13 mouse cellular contexts compared by ENCODE assay signal in the genomic region with DNA sequence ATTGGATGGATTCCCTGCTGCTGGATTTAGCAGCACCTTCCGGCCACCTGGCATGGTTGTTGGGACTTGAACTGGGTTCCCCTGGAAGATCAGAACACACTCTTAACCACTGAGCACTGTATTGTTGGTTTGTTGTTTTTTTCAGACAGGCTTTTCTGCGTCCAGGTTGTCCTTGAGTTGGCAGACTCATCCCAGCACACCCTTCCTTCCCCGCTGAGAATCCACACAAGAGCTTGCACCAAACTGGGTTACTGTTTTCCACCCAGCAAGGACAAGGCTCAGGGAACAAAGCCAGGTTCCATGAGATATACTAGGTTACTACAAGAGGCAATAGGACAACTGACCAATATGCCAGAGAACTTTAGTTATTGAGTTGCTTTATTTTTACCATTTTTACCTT. TPM values are rescaled to one million over a fixed set of nuclear protein-coding genes. Genes with fewer than 3 reads are reported as not detected.
"Had no signal": no experiment of that assay in that cellular context is flagged by ENCODE, and none has a peak within 500 bp of the region (broad histone marks: within the 10 kb centered on the region; RNA-seq: fewer than 3 reads in every experiment).

No protein-coding gene starts in this region.

- DNase-seq: kidney, postnatal 10 days; layer of hippocampus, postnatal 36 days; lung, adult 2 months; lung, postnatal 14 days; thymus, postnatal 25 days had no signal

- H3K9me3 ChIP-seq: kidney, embryonic 15.5 days; liver, embryonic 13.5 days; midbrain, embryonic 12.5 days; neural tube, embryonic 13.5 days had no signal

- H3K27ac ChIP-seq: kidney, embryonic 15.5 days; left cerebral cortex, adult 2 months; liver, embryonic 13.5 days; macrophage; midbrain, embryonic 12.5 days; neural tube, embryonic 13.5 days had no signal

- H3K36me3 ChIP-seq: kidney, embryonic 15.5 days; liver, embryonic 13.5 days; midbrain, embryonic 12.5 days; neural tube, embryonic 13.5 days had no signal

- H3K9ac ChIP-seq: kidney, embryonic 15.5 days; liver, embryonic 13.5 days; midbrain, embryonic 12.5 days; neural tube, embryonic 13.5 days had no signal

- H3K4me3 ChIP-seq: kidney, embryonic 15.5 days; left cerebral cortex, adult 2 months; liver, embryonic 13.5 days; midbrain, embryonic 12.5 days; myocyte; neural tube, embryonic 13.5 days had no signal

- H3K27me3 ChIP-seq: kidney, embryonic 15.5 days; liver, embryonic 13.5 days; neural tube, embryonic 13.5 days had no signal

RNA-seq across cellular contexts. Expression of gene Wdr34, which starts 8.1 kb away (rescaled TPM):
- total RNA-seq: monocyte, adult 5-6 weeks had no signal
